Mouse (Mus musculus): ENCODE measurements around the gene Mtg1. TPM values are rescaled to one million over a fixed set of nuclear protein-coding genes. Genes with fewer than 3 reads are reported as not detected.

Mtg1 gene
- 10 to 100 TPM; 25.2 to 27.3 TPM for total RNA-seq (2021)
- polyA plus RNA-seq (2012; rRNA removed), result 46.2 and 68.8 TPM in 2 replicates
- long read RNA-seq, transcript Mtg1-201 (11 exons, 1,595 nt), result major isoform, 25 of 39 reads
- long read RNA-seq, partial matches to known transcripts, result 1 of 39 reads
- long read RNA-seq, other reads (novel, unspliced or antisense), result 13 of 39 reads

DNA sequence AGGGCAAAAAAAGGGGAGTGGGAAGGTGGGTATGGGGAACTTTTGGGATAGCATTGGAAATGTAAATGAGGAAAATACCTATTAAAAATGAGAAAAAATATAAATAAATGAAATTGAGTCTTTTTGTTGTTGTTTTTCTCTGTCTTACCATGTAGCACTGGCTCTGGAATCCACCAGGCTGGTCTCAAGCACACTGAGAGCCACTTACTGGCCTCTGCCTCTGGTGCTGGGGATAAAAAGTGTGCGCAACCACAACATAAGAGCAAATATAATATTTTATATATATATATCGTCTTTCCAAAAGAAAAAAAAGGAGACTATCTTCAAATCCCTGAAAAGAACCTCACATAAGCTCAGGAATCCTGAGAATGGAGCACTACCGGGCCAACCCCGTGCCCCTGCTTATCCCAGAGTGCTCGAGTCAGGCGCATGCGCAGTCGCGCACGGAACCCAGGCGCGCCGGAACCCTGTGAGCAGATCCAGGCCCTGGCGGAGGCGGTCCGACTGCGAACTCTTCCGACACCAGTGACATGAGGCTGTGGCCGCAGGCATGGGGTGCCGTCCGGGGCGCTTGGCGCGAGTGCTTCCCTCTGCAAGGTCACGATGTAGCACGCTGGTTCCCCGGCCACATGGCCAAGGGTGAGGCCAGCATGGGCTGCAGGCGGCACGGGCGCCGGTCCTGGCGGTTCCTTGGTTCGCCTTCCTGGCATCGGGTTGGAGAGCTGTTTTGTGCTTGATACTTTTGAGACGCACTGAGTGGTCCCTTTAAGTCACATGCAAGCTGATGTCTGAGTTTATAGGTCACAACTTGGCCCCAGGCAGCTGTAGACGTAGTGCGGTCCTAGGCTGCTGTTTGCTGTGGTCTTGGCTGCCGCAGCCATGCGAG, at the start of gene Mtg1:
Mtg1 (plus strand) TSS at position 430 of the 886 bp plus-strand sequence.
- peak within 1 kb of the TSS; percentile 94 for H3K27ac ChIP-seq
- DNase-seq, result peak; percentile 96 to 98
- H3K36me3 ChIP-seq (ENCODE audit: control insufficient read depth, insufficient read depth, low read length), result no peaks in the 10 kb centered on the region
- WGBS, result 3% methylated on average over 39 of the region's 39 CpGs
- H3K27me3 ChIP-seq (ENCODE audit: control insufficient read depth, insufficient read depth, low read length), result no peaks in the 10 kb centered on the region
- H3K79me2 ChIP-seq (replicated peaks; ENCODE audit: control insufficient read depth, insufficient read depth, low read length), result no peaks in the 10 kb centered on the region
- peak within 1 kb of the TSS; percentile 84 for H3K9ac ChIP-seq (ENCODE audit: low read depth, low read length)
- peaks cover 2% of the 10 kb centered on the region for H3K4me1 ChIP-seq (ENCODE audit: control insufficient read depth, insufficient read depth, low read length)
- TF ChIP-seq CTCF (IDR thresholded peaks at IDR 0.05), result peak; percentile 21
- TF ChIP-seq EP300 (IDR thresholded peaks at IDR 0.05; ENCODE audit: insufficient read depth, low read depth, low read length), result peak; percentile 65
- peak; percentile 72 for TF ChIP-seq POLR2A (IDR thresholded peaks at IDR 0.05; ENCODE audit: insufficient read depth, low read depth, low read length)
- H3K4me3 ChIP-seq, result peak within 1 kb of the TSS; percentile 66
- intact Hi-C loops (cut with DNase I), result loop anchor here (1.0 to 5.0 kb wide), 2 partner anchors 21 to 100 kb away; partner anchors contain the start of genes Echs1, Tubgcp2 and Zfp511

DNA sequence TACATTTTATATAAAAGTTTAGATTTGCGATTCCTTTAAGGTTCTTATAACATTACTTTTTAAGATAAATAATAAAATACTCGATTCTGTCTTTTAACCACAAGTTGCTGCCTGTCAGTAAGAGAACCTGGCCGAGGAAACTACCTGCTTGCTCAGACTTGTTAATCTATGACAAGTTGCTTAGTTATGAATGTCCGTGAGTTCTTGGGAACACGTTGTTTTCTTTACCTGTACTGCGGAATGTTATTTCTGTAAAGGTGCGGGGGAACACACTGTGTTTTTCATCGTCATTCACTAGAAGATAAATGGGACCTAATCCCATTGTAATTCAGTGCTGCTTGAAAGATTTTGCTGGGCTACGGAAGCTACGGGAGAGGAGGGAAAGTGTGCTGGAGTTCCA, 46.8 kb upstream of the Mtg1 start:
- Histone ChIP-seq H3K27me3 (ENCODE audit: control insufficient read depth, insufficient read depth, low read length) (no peaks in the 10 kb centered on the region), H3K4me3 (no peak overlapping the region), H3K4me1 (ENCODE audit: control insufficient read depth, insufficient read depth, low read length) (no peaks in the 10 kb centered on the region), H3K27ac (no peak overlapping the region), H3K36me3 (ENCODE audit: control insufficient read depth, insufficient read depth, low read length) (no peaks in the 10 kb centered on the region), H3K9ac (ENCODE audit: low read depth, low read length) (no peak overlapping the region), H3K79me2 (replicated peaks; ENCODE audit: control insufficient read depth, insufficient read depth, low read length) (no peaks in the 10 kb centered on the region)
- intact Hi-C loops (cut with DNase I), result no loop called here
- no peak for DNase-seq
- 79% methylated on average over 10 of the region's 10 CpGs for WGBS
- TF ChIP-seq EP300 (IDR thresholded peaks at IDR 0.05; ENCODE audit: insufficient read depth, low read depth, low read length), result no peak
- TF ChIP-seq POLR2A (IDR thresholded peaks at IDR 0.05; ENCODE audit: insufficient read depth, low read depth, low read length), result no peak
- TF ChIP-seq CTCF (IDR thresholded peaks at IDR 0.05), result no peak

DNA sequence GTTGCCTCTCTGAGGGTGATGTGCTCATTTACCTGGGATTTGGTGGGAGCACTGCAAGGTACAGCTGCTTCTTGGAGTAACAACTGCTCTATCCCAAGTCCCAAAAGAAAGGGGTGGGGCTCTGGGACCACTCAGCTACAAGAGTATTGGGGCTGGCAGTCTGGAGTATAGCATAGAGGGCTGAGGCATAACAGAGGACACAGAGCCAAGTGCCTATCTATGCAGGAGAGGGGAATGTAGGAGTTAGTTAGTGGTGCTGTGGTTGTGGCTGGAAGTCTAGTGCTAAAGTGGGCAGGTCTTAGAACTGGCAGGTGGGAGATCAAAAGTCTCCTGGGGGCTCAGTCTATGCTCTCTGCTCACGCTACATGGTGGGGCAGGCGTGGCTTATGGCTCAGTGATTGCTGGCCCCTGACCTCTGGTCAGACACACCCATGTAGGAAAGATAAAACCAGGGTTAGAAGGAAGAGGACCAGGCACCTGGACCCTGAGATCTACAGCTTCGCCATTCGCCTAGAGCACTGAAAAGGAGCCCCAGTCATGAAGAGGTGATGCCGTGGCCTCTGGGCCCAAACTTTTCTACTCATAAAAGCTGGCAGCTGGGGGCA, 44.3 kb upstream of the Mtg1 start, which contains the start of gene Prap1:
Prap1 (plus strand) TSS at position 472 of the 605 bp plus-strand sequence.
- Histone ChIP-seq H3K4me1 (ENCODE audit: control insufficient read depth, insufficient read depth, low read length) (no peaks in the 10 kb centered on the region), H3K27ac (no peak within 1 kb of the TSS), H3K4me3 (no peak within 1 kb of the TSS), H3K36me3 (ENCODE audit: control insufficient read depth, insufficient read depth, low read length) (no peaks in the 10 kb centered on the region), H3K79me2 (replicated peaks; ENCODE audit: control insufficient read depth, insufficient read depth, low read length) (no peaks in the 10 kb centered on the region), H3K27me3 (ENCODE audit: control insufficient read depth, insufficient read depth, low read length) (no peaks in the 10 kb centered on the region), H3K9ac (ENCODE audit: low read depth, low read length) (no peak within 1 kb of the TSS)
- no peak for DNase-seq
- TF ChIP-seq POLR2A (IDR thresholded peaks at IDR 0.05; ENCODE audit: insufficient read depth, low read depth, low read length) (no peak), EP300 (IDR thresholded peaks at IDR 0.05; ENCODE audit: insufficient read depth, low read depth, low read length) (no peak), CTCF (IDR thresholded peaks at IDR 0.05) (no peak)
- intact Hi-C loops (cut with DNase I), result no loop called here
- 76% methylated on average over 5 of the region's 5 CpGs for WGBS

DNA sequence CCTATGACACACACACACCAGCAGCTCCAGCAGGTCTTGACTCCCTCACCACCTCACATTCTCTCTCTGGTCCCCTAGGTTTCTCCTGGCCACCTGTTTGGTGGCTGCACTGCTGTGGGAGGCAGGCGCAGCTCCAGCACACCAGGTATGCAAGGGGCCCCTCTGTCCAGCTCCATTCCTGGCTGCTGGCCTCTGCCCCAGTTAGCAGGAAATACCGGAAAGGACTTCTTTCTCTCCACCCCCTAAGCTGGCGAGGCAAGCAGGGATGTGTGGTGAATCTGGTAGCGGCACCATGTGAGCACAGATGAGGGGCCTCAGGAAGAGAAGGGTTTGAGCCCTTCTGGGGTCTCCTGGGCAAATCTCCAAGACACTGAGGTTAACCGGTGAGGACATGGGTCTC, 42.4 kb upstream of the Mtg1 start:
- Histone ChIP-seq H3K9ac (ENCODE audit: low read depth, low read length) (no peak overlapping the region), H3K4me1 (ENCODE audit: control insufficient read depth, insufficient read depth, low read length) (no peaks in the 10 kb centered on the region), H3K27ac (no peak overlapping the region), H3K4me3 (no peak overlapping the region), H3K27me3 (ENCODE audit: control insufficient read depth, insufficient read depth, low read length) (no peaks in the 10 kb centered on the region), H3K36me3 (ENCODE audit: control insufficient read depth, insufficient read depth, low read length) (no peaks in the 10 kb centered on the region), H3K79me2 (replicated peaks; ENCODE audit: control insufficient read depth, insufficient read depth, low read length) (no peaks in the 10 kb centered on the region)
- intact Hi-C loops (cut with DNase I), result no loop called here
- no peak for DNase-seq
- no peak for TF ChIP-seq POLR2A (IDR thresholded peaks at IDR 0.05; ENCODE audit: insufficient read depth, low read depth, low read length)
- no peak for TF ChIP-seq EP300 (IDR thresholded peaks at IDR 0.05; ENCODE audit: insufficient read depth, low read depth, low read length)
- no peak for TF ChIP-seq CTCF (IDR thresholded peaks at IDR 0.05)
- 28% methylated on average over 5 of the region's 5 CpGs for WGBS

DNA sequence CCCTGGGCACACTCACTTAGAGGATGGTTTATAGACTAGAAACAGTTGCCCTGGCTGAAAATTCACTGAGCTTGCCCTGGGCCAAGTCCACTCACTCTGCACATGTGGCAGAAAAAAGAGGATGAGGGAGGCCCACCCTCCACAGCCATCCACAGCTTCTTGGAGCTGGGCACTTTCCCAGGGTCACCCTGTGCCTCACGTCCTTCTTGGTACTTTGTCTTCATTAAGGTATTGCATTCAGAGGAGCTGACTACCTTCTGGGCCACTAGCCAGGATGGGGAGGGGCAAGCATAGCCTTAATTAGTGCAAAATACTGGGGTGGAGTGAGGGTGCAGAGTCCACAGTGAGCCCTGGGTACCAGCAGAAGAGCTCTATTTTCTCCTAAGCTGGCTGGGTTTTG, 41.8 kb upstream of the Mtg1 start:
- Histone ChIP-seq H3K4me3 (no peak overlapping the region), H3K27ac (no peak overlapping the region), H3K79me2 (replicated peaks; ENCODE audit: control insufficient read depth, insufficient read depth, low read length) (no peaks in the 10 kb centered on the region), H3K36me3 (ENCODE audit: control insufficient read depth, insufficient read depth, low read length) (no peaks in the 10 kb centered on the region), H3K9ac (ENCODE audit: low read depth, low read length) (no peak overlapping the region), H3K27me3 (ENCODE audit: control insufficient read depth, insufficient read depth, low read length) (no peaks in the 10 kb centered on the region), H3K4me1 (ENCODE audit: control insufficient read depth, insufficient read depth, low read length) (no peaks in the 10 kb centered on the region)
- DNase-seq, result no peak
- 23% methylated on average over 1 of the region's 1 CpGs for WGBS
- intact Hi-C loops (cut with DNase I), result no loop called here
- TF ChIP-seq CTCF (IDR thresholded peaks at IDR 0.05), result no peak
- TF ChIP-seq POLR2A (IDR thresholded peaks at IDR 0.05; ENCODE audit: insufficient read depth, low read depth, low read length), result no peak
- no peak for TF ChIP-seq EP300 (IDR thresholded peaks at IDR 0.05; ENCODE audit: insufficient read depth, low read depth, low read length)

Measured in heart, adult 2 months (tissue).